Mouse (Mus musculus): ENCODE data around the gene Tmem170.
A peak's percentile ranks its signal among the peaks of the same experiment; 100 is the strongest.

Tmem170 gene

GRCm38 (mm10) chr8:111876355-111876948 is at the start of gene Tmem170:
Tmem170 (minus strand) TSS chr8:111876750.
- peak; percentile 98 for DNase-seq

GRCm38 (mm10) chr8:111924976-111925375 is 48.4 kb upstream of the Tmem170 start:
- no peak for DNase-seq

GRCm38 (mm10) chr8:111923383-111923804 is 46.8 kb upstream of the Tmem170 start:
- DNase-seq: no peak

- DNase-seq: no peak
Measured at GRCm38 (mm10) chr8:111920971-111921370, 44.4 kb upstream of the Tmem170 start.

- no peak for DNase-seq
Measured at GRCm38 (mm10) chr8:111919663-111920062, 43.1 kb upstream of the Tmem170 start.

- peak; percentile 46 for DNase-seq
Measured at GRCm38 (mm10) chr8:111912860-111913432, 36.4 kb upstream of the Tmem170 start.

- peak; percentile 62 for DNase-seq
Measured at GRCm38 (mm10) chr8:111911572-111911971, 35.0 kb upstream of the Tmem170 start.

GRCm38 (mm10) chr8:111909621-111910450 is 33.3 kb upstream of the Tmem170 start, which contains the start of gene Chst5:
Chst5 (minus strand) TSS chr8:111910447.
- DNase-seq: no peak

- DNase-seq: no peak
Measured at GRCm38 (mm10) chr8:111905500-111906121, 29.1 kb upstream of the Tmem170 start.

- no peak for DNase-seq
Measured at GRCm38 (mm10) chr8:111902080-111902479, 25.5 kb upstream of the Tmem170 start.

- DNase-seq: no peak
Measured at GRCm38 (mm10) chr8:111898586-111898985, 22.0 kb upstream of the Tmem170 start.

GRCm38 (mm10) chr8:111894955-111895354 is 18.4 kb upstream of the Tmem170 start:
- no peak for DNase-seq

GRCm38 (mm10) chr8:111892615-111893014 is 16.1 kb upstream of the Tmem170 start:
- DNase-seq: no peak

- no peak for DNase-seq
Measured at GRCm38 (mm10) chr8:111891983-111892382, 15.4 kb upstream of the Tmem170 start.

GRCm38 (mm10) chr8:111890911-111891303 is 14.4 kb upstream of the Tmem170 start:
- DNase-seq: no peak

GRCm38 (mm10) chr8:111889931-111890910 is 13.7 kb upstream of the Tmem170 start:
- no peak for DNase-seq

- no peak for DNase-seq
Measured at GRCm38 (mm10) chr8:111888091-111888650, 11.6 kb upstream of the Tmem170 start.

- DNase-seq: no peak
Measured at GRCm38 (mm10) chr8:111887479-111887878, 10.9 kb upstream of the Tmem170 start.

GRCm38 (mm10) chr8:111883615-111884014 is 7.1 kb upstream of the Tmem170 start:
- DNase-seq: no peak

GRCm38 (mm10) chr8:111881591-111881990 is 5.0 kb upstream of the Tmem170 start:
- DNase-seq: no peak

- no peak for DNase-seq
Measured at GRCm38 (mm10) chr8:111877711-111878110, 1.2 kb upstream of the Tmem170 start.

GRCm38 (mm10) chr8:111875758-111876157 is 792 bp downstream of the Tmem170 start:
- no peak for DNase-seq

All from layer of hippocampus, adult 9-11 months (tissue).